Mouse (Mus musculus) testis, adult 2 months (tissue): ENCODE results near the gene Gm4553. TPM values are rescaled to one million over a fixed set of nuclear protein-coding genes. Genes with fewer than 3 reads are reported as not detected.
"Not testable (repeated sequence)": the region's sequence is repeated elsewhere in the genome, so short reads cannot be mapped to it uniquely, and the experiment has no call there.

Experiments used
- H3K27ac ChIP-seq: fragments of 200-500 bp; 2 replicates; pipeline ENCODE4 v1.5.1; 2012; ENCODE audit warnings: low read depth, low read length; ENCODE audit not compliant: control insufficient read depth, insufficient read depth
- H3K27me3 ChIP-seq: fragments of 200-500 bp; 2 replicates; pipeline ENCODE4 v1.6.1; 2012; ENCODE audit warnings: mild to moderate bottlenecking, low read length, moderate library complexity; ENCODE audit not compliant: control insufficient read depth, insufficient read depth
- H3K36me3 ChIP-seq: fragments of 200-500 bp; 2 replicates; pipeline ENCODE4 v1.6.1; 2012; ENCODE audit warnings: mild to moderate bottlenecking, low read length; ENCODE audit not compliant: control insufficient read depth, insufficient read depth
- H3K4me1 ChIP-seq: fragments of 200-500 bp; 2 replicates; pipeline ENCODE4 v1.6.1; 2012; ENCODE audit warnings: low read length; ENCODE audit not compliant: control insufficient read depth, insufficient read depth
- H3K4me3 ChIP-seq: fragments of 200-500 bp; 2 replicates; pipeline ENCODE4 v1.5.1; 2012; ENCODE audit warnings: low read depth, mild to moderate bottlenecking, low read length, moderate library complexity, mixed read lengths; ENCODE audit not compliant: control insufficient read depth
- CTCF ChIP-seq: fragments of 200-500 bp; IDR thresholded peaks from 2 replicates; pipeline ENCODE4 v1.5.1; 2012; ENCODE audit warnings: low read depth, mild to moderate bottlenecking, inconsistent platforms, low read length, moderate library complexity; ENCODE audit not compliant: control insufficient read depth, insufficient read depth, insufficient replicate concordance
- POLR2A ChIP-seq: fragments of 200-500 bp; IDR thresholded peaks from 2 replicates; pipeline ENCODE4 v1.6.1; 2012; ENCODE audit warnings: low read depth, mild to moderate bottlenecking, inconsistent platforms, low read length, moderate library complexity; ENCODE audit not compliant: control insufficient read depth
- polyA plus RNA-seq: library from polyadenylated mRNA; depleted of rRNA; stranded (reverse); fragments of >200 nt; gene quantifications from 2 replicates; pipeline ENCODE4 v1.2.3, GENCODE M21; 2012; rRNA removed

Gene Gm4553
- polyA plus RNA-seq, 1 experiment, result not detected

- no peak for TF ChIP-seq CTCF
- no peak for TF ChIP-seq POLR2A
- Histone ChIP-seq H3K4me1 (no peaks in the 10 kb centered on the region), H3K36me3 (no peaks in the 10 kb centered on the region), H3K27me3 (no peaks in the 10 kb centered on the region), H3K27ac (no peak overlapping the region), H3K4me3 (no peak overlapping the region)
Measured at GRCm38 (mm10) chr7:142134206-142134995, 31.1 kb downstream of the Gm4553 start.

- Histone ChIP-seq H3K27ac (no peak overlapping the region), H3K4me3 (no peak overlapping the region), H3K4me1 (no peaks in the 10 kb centered on the region), H3K36me3 (no peaks in the 10 kb centered on the region), H3K27me3 (no peaks in the 10 kb centered on the region)
- TF ChIP-seq POLR2A (no peak), CTCF (no peak)
Measured at GRCm38 (mm10) chr7:142128843-142129242, 36.7 kb downstream of the Gm4553 start.

GRCm38 (mm10) chr7:142120629-142121028, 44.9 kb downstream of the Gm4553 start, which contains the start of gene Gm45618:
TSS of gene Gm45618 (minus strand) at chr7:142120729.
- H3K27me3 ChIP-seq, H3K27ac ChIP-seq, H3K36me3 ChIP-seq, H3K4me3 ChIP-seq, H3K4me1 ChIP-seq: not testable (repeated sequence)

DNA sequence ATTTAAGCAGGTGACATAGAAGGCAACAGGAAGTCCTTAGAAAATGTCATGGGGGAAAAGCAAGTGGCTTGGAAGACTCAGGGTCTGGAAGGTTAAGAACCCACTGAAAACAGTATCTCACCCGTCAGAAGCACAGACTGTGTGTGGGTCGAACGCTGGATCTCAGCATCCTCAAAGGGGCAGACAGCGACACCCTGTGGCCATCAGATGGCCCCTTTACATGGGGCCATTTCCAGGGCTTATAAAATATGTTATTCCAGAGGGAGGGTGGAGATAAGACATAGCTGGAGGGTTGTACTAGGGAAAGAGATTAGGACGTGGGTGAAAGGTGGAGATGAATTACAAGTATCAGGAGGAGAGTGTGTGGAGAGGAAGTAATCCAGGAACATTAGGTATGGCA, 45.9 kb downstream of the Gm4553 start:
- no peaks in the 10 kb centered on the region for H3K4me1 ChIP-seq
- H3K27me3 ChIP-seq, result no peaks in the 10 kb centered on the region
- no peaks in the 10 kb centered on the region for H3K36me3 ChIP-seq
- H3K27ac ChIP-seq, result no peak overlapping the region
- no peak for TF ChIP-seq POLR2A
- no peak for TF ChIP-seq CTCF
- no peak overlapping the region for H3K4me3 ChIP-seq

Other genes starting within 250 kb of the Gm4553 start
- gene Tollip, start 247.2 kb downstream of the Gm4553 start, polyA plus RNA-seq, result 232 TPM in 2 replicates
- gene Brsk2, start 216.0 kb downstream of the Gm4553 start, polyA plus RNA-seq, result 99.9 and 110 TPM in 2 replicates
- gene Mob2, start 104.7 kb downstream of the Gm4553 start, polyA plus RNA-seq, result 19.4 and 21.3 TPM in 2 replicates
- gene Dusp8, start 69.9 kb downstream of the Gm4553 start, polyA plus RNA-seq, result 0.48 and 0.94 TPM in 2 replicates
- gene Gm45618, start 45.0 kb downstream of the Gm4553 start, polyA plus RNA-seq, result not detected in 2 replicates
- gene Gm39115, start 29.7 kb downstream of the Gm4553 start, polyA plus RNA-seq, result not detected in 2 replicates
- not detected in 2 replicates for gene Gm45337, start 21.1 kb downstream of the Gm4553 start, polyA plus RNA-seq
- gene Gm29735, start 8.6 kb downstream of the Gm4553 start, polyA plus RNA-seq, result not detected in 2 replicates
- not detected in 2 replicates for gene Krtap5-2, start 10.3 kb upstream of the Gm4553 start, polyA plus RNA-seq
- gene Gm10153, start 24.6 kb upstream of the Gm4553 start, polyA plus RNA-seq, result not detected in 2 replicates
- not detected in 2 replicates for gene Krtap5-3, start 35.6 kb upstream of the Gm4553 start, polyA plus RNA-seq
- gene Gm7579, start 46.1 kb upstream of the Gm4553 start, polyA plus RNA-seq, result not detected in 2 replicates
- 0.08 and 0.17 TPM in 2 replicates for gene Krtap5-5, start 64.2 kb upstream of the Gm4553 start, polyA plus RNA-seq
- not detected in 2 replicates for gene Gm40460, start 75.3 kb upstream of the Gm4553 start, polyA plus RNA-seq
- gene Gm2431, start 92.6 kb upstream of the Gm4553 start, polyA plus RNA-seq, result not detected in 2 replicates
- not detected in 2 replicates for gene Gm4559, start 108.6 kb upstream of the Gm4553 start, polyA plus RNA-seq
- not detected in 2 replicates for gene Krtap5-1, start 131.4 kb upstream of the Gm4553 start, polyA plus RNA-seq
- gene Krtap5-4, start 137.8 kb upstream of the Gm4553 start, polyA plus RNA-seq, result not detected in 2 replicates
- 0.20 TPM in 1 of 2 replicates, not detected in the other for gene Ifitm10, start 208.0 kb upstream of the Gm4553 start, polyA plus RNA-seq
- not detected in 2 replicates for gene Gm49369, start 216.9 kb upstream of the Gm4553 start, polyA plus RNA-seq
- 75.7 and 78.7 TPM in 2 replicates for gene Ctsd, start 222.3 kb upstream of the Gm4553 start, polyA plus RNA-seq